Mouse (Mus musculus) stomach, postnatal 0 days (tissue): ENCODE measurements around the gene Atp1b1. TPM values are rescaled to one million over a fixed set of nuclear protein-coding genes. Genes with fewer than 3 reads are reported as not detected.

ENCODE experiments used
- ATAC-seq: fragments of 200-750 bp; cut with Nextera tagmentation; 2 replicates; pipeline ENCODE4 v1.8.0; 2017; ENCODE audit not compliant: low FRiP score, low TSS enrichment
- DNase-seq: peaks from one replicate; pipeline ENCODE4 v3.0.0-alpha.2; 2016; ENCODE audit warnings: low spot score
- H3K27ac ChIP-seq: fragments of 300-500 bp; sonication (generic); replicated peaks from 2 replicates; pipeline ENCODE4 v1.5.1; 2014; ENCODE audit warnings: mild to moderate bottlenecking, control low read depth
- H3K27me3 ChIP-seq: fragments of 300-500 bp; sonication (generic); 2 replicates; pipeline ENCODE4 v1.6.1; 2014; ENCODE audit warnings: low read length; ENCODE audit not compliant: control insufficient read depth, insufficient read depth
- H3K36me3 ChIP-seq: fragments of 300-500 bp; sonication (generic); 2 replicates; pipeline ENCODE4 v1.6.1; 2014; ENCODE audit warnings: low read length, mixed read lengths; ENCODE audit not compliant: control insufficient read depth, insufficient read depth
- H3K4me1 ChIP-seq: fragments of 300-500 bp; sonication (generic); replicated peaks from 2 replicates; pipeline ENCODE4 v1.6.1; 2014; ENCODE audit warnings: antibody characterized with exemption; ENCODE audit not compliant: control insufficient read depth, insufficient read depth
- H3K4me2 ChIP-seq: fragments of 300-500 bp; sonication (generic); replicated peaks from 2 replicates; pipeline ENCODE4 v1.6.1; 2014; ENCODE audit warnings: low read depth, mild to moderate bottlenecking, control low read depth, moderate library complexity
- H3K4me3 ChIP-seq: fragments of 300-500 bp; sonication (generic); 2 replicates; pipeline ENCODE4 v1.5.1; 2014; ENCODE audit warnings: low read depth, low read length, control low read depth
- H3K9ac ChIP-seq: fragments of 300-500 bp; sonication (generic); 2 replicates; pipeline ENCODE4 v1.6.1; 2014; ENCODE audit warnings: mild to moderate bottlenecking, low read length, control low read depth, mixed read lengths
- H3K9me3 ChIP-seq: fragments of 300-500 bp; sonication (generic); 2 replicates; pipeline ENCODE4 v1.6.1; 2016; ENCODE audit warnings: low read length; ENCODE audit not compliant: control insufficient read depth
- CTCF ChIP-seq: IDR thresholded peaks from 2 replicates; pipeline ENCODE4 v1.5.1; 2016; ENCODE audit warnings: antibody characterized with exemption, low read depth, mild to moderate bottlenecking, moderate library complexity
- EP300 ChIP-seq: optimal IDR thresholded peaks from 2 replicates; pipeline ENCODE3; 2016; ENCODE audit warnings: antibody characterized with exemption
- WGBS: fragments of 180-500 bp; shearing (Covaris S2); extraction: QIAGEN DNeasy Blood & Tissue Kit; methylation state at CpG from one replicate; pipeline ENCODE4 v1.1.7; 2014; 5-methylcytosine and 5-hydroxymethylcytosine counted together
- polyA plus RNA-seq: library from polyadenylated mRNA; unstranded; fragments of >200 nt; fragmentation: Nextera tagmentation; extraction: Ambion mirVana; gene quantifications from 2 replicates; pipeline ENCODE4 v1.2.1, GENCODE M21; 2015

Atp1b1 gene
- polyA plus RNA-seq, 1 experiment from 2014 or later: 213 TPM

DNA sequence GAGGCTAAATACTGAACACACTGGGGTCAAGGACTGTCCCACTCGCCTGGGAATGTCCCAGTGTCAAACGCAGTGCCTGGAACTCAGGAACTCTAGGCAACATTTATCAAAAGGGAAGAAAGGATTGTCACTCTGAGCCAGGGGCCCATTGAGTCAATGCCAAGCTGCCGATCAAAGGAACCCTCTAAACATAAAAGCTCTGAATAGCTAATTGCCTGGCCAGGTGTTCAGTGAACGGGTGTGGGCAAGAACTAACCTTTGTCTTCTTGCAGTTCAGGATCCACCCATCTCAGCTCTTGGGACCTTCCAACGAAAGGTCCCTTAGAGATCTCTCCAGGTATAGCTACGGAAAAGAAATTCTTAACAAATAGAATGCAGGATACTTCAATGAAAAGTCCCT lies 12.8 kb upstream of the Atp1b1 start:
- no peaks in the 10 kb centered on the region for H3K9me3 ChIP-seq
- H3K4me2 ChIP-seq: no peak overlapping the region
- no peak overlapping the region for H3K9ac ChIP-seq
- WGBS: 41% methylated on average over 6 of the region's 6 CpGs
- H3K36me3 ChIP-seq: no peaks in the 10 kb centered on the region
- H3K27me3 ChIP-seq: no peaks in the 10 kb centered on the region
- DNase-seq (no peak), ATAC-seq (no peak)
- H3K4me1 ChIP-seq: no peaks in the 10 kb centered on the region
- H3K4me3 ChIP-seq: no peak overlapping the region
- H3K27ac ChIP-seq: no peak overlapping the region
- TF ChIP-seq CTCF (no peak), EP300 (no peak)

DNA sequence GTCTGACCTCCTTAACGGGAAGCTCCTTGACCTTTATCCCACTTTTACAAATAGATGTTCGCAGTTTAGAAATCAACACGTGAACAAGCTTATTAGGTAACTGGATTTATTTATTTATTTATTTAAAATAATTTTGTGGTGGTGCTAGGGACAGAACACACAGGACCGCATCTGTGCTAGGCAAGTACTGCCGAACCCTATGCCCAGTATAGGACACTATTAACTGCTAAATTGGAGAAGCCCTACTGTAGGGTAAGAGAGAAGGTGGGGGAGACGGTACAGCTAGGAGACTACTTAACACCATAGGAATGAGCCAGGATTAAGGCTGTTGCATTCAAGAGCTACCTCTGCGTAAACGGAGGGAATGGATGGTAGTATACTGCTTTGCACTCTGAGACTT lies 10.2 kb upstream of the Atp1b1 start:
- no peak for DNase-seq
- Histone ChIP-seq H3K4me2 (no peak overlapping the region), H3K36me3 (no peaks in the 10 kb centered on the region), H3K4me1 (no peaks in the 10 kb centered on the region), H3K27ac (no peak overlapping the region), H3K27me3 (no peaks in the 10 kb centered on the region), H3K4me3 (no peak overlapping the region), H3K9ac (no peak overlapping the region), H3K9me3 (no peaks in the 10 kb centered on the region)
- 79% methylated on average over 8 of the region's 8 CpGs for WGBS
- no peak for ATAC-seq
- TF ChIP-seq EP300 (no peak), CTCF (no peak)

DNA sequence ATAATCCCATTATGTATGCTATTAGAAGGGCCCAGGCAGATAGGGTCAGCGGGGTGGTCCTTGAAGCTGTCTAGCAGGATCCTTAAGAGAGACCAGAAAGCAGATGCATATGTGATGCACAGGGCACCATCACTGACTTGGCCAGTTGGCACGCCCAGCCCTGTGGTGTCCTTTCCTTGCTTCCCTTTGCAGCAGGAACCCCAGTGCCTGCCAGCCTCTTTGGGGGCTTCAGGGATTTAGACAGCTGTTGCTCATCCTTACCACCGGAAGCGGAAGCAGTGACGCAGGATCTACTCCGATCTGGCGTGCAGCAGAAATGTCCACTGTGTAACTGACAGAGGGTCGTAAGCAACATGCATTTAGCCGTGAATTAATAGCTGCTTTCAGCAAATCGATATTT lies 9.3 kb upstream of the Atp1b1 start:
- Histone ChIP-seq H3K4me2 (no peak overlapping the region), H3K4me3 (no peak overlapping the region), H3K9ac (no peak overlapping the region), H3K36me3 (no peaks in the 10 kb centered on the region), H3K27me3 (no peaks in the 10 kb centered on the region), H3K27ac (no peak overlapping the region), H3K4me1 (no peaks in the 10 kb centered on the region), H3K9me3 (no peaks in the 10 kb centered on the region)
- ATAC-seq (no peak), DNase-seq (no peak)
- 92% methylated on average over 10 of the region's 10 CpGs for WGBS
- TF ChIP-seq CTCF: no peak
- TF ChIP-seq EP300: no peak

DNA sequence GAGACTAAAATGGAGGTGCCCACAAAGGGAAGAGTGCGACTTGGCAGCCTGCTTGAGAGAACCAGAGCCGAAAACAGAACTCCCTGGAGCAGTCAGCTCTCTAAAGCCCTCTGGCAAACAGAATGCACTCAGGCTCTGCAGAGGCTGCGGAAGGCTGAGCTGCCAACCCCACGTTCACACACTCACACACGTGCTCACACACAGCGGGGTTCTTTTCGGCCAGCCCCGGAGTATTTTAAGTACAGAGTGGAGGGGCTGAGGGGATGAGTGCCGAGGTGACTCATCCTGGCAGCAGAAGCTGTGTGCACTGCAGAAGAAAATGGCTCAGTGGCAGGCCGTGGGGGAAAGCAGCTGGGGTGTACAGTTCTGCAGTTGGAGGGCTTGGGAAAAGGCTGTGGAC lies 3.6 kb upstream of the Atp1b1 start:
- Histone ChIP-seq H3K4me2 (peak overlapping the region; percentile 34), H3K9me3 (no peaks in the 10 kb centered on the region), H3K27ac (peak overlapping the region; percentile 26), H3K4me1 (peaks cover 7% of the 10 kb centered on the region), H3K27me3 (no peaks in the 10 kb centered on the region), H3K36me3 (no peaks in the 10 kb centered on the region), H3K4me3 (no peak overlapping the region), H3K9ac (peak overlapping the region; percentile 41; the same call in 1 of the 2 replicates)
- DNase-seq (no peak), ATAC-seq (no peak)
- WGBS: 14% methylated on average over 10 of the region's 10 CpGs
- TF ChIP-seq EP300 (no peak), CTCF (no peak)

DNA sequence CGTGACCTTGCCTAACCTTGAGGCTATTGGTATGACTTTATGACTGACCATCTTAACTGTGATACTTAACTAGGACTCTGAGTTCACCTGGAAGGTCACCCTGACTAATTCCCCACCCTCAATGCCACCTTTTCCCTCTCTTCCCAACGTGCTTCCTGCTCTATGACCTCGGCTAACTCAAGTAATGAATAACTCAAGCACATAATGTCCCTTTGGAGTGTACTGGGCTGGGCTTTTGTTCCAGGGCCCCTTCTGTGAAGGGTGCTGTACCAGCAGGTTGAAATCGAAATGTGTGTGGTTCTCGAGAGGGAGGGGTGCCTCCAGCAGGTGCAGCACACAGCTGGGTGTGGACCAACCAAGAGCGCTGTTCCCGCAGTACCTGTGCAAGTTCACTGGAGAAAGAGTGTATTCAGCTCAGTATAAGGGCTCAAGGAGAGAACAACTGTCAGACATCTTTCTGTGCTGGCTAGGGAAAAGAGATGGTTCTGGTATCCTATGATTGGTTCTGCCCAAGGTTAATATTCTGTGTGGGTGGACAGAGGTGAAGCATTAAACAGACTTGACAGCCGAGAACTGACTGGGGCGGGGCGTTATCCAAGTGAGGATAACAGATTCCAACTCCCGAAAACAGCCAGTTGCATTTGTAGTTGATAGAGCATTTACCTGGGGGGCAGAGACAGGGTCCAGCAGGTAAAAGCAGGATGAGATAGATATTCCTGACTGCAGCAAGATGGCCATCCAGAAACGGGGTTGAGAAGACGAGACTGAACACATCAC lies 3.0 kb upstream of the Atp1b1 start:
- TF ChIP-seq EP300 (peak; percentile 63), CTCF (peak; percentile 15; the same call in 1 of the 2 replicates)
- ATAC-seq (peak; percentile 64), DNase-seq (peak; percentile 80)
- H3K4me1 ChIP-seq: peaks cover 7% of the 10 kb centered on the region
- peak overlapping the region; percentile 34 for H3K4me2 ChIP-seq
- H3K9me3 ChIP-seq: no peaks in the 10 kb centered on the region
- H3K27ac ChIP-seq: peak overlapping the region; percentile 26
- no peak overlapping the region for H3K4me3 ChIP-seq
- H3K9ac ChIP-seq: no peak overlapping the region
- no peaks in the 10 kb centered on the region for H3K36me3 ChIP-seq
- WGBS: 45% methylated on average over 13 of the region's 13 CpGs
- H3K27me3 ChIP-seq: no peaks in the 10 kb centered on the region

DNA sequence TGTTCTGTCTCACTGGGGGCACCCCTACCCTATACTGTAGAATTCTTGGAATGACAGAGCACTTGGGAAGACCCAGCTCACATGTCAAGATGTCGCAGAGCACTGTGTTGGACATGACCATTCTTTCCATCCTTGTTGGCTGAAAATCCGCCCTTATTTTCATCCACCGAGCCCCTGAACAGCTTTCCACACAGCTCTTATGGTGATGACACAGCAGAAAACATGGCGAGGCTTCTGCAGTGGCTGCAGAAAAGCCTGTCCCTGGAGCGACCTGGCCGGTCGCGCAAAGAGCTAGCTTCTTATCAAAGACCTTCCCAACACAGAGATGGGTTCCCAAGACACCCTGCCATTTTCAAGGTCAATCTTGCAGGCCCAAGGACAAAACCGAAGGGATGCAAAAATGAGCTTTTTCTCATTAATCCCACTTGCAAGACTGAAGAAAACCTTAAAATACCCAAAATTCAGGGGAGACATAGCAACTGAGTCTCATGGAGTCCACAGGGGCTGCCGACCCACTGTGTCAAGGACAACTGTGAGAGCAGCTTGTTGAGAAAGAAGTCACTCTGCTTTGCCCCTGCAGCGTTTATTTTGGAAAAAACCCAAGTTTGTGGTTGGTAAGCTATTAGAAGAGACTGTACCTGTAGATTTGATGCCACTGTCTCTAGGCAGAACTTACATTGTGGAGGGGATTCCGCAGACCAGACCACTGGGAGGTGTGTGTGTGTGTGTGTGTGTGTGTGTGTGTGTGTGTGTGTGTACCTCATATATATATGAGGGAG lies 1.2 kb upstream of the Atp1b1 start:
- DNase-seq: no peak
- H3K36me3 ChIP-seq: no peaks in the 10 kb centered on the region
- H3K27ac ChIP-seq: peak overlapping the region; percentile 96
- peak overlapping the region; percentile 69 for H3K4me2 ChIP-seq
- TF ChIP-seq EP300 (no peak), CTCF (no peak)
- 49% methylated on average over 12 of the region's 12 CpGs for WGBS
- peak overlapping the region; percentile 80 for H3K4me3 ChIP-seq
- no peaks in the 10 kb centered on the region for H3K27me3 ChIP-seq
- no peak for ATAC-seq
- H3K9me3 ChIP-seq: no peaks in the 10 kb centered on the region
- H3K4me1 ChIP-seq: peaks cover 7% of the 10 kb centered on the region
- peak overlapping the region; percentile 56 for H3K9ac ChIP-seq
